Mouse (Mus musculus) thymus, postnatal 25 days (tissue): ENCODE measurements around the gene Arl8a.

Experiments
- DNase-seq: peaks from one replicate; pipeline ENCODE4 v3.0.0; 2022

Gene Arl8a

DNA sequence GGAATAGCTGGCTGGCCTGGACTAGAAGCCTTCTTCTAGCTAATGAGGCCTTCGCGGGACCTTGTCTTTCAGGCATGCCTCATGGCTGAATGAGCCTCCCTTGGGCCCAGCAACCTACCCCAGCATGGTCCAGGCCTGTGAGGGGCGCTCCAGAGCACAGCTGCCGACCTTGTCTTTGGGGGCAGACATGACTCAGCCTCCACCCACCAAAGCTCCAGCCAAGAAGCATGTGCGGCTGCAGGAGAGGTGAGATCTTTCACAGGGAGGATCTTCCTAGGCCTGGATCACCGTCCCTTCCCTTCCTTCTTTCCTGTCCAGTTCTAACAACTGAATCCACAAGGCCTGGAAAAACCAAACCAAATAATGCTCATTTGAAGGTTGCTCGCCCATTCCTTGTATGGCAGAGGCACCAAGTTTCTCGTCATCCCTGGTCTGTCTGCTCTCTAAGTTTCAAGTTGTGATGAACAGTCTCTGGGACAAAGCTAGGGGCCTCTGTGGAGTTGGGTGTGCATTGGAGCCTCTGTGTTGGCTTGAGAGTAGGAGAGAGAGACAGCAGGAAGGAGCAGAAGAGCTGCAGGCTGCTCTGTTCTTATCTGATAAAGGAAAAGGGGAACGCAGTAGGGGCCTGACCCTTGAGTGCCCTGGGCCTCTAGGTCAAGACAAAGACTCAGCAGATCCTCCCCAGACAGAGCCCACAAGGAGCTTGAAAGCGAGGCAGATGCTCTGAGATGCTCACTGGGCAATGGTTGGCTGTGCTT lies 12.8 kb upstream of the Arl8a start:
- peak; percentile 80 for DNase-seq

GRCm38 (mm10) chr1:135135111-135135787 lies 11.4 kb upstream of the Arl8a start:
- DNase-seq: peak; percentile 35

GRCm38 (mm10) chr1:135136500-135136899 lies 10.1 kb upstream of the Arl8a start:
- DNase-seq: peak; percentile 78

DNA sequence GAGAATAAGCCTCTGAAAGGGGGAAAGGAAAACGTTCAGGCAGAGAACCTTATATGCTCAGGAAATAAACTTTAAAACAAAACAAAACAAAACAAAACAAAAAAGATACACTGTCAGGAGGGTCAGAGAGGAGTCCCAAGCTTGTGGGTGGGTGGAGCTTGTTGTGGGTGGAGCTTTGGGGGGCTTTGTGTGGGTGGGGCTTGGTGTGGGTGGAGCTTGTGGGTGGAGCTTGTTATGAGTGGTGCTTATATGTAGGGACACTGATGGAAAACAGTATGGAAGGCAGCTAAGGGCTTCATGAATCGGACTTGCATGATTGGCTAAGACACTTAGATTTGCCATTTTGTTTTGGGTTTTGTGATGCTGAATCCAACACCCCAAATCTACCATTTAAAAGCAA lies 6.7 kb upstream of the Arl8a start:
- peak; percentile 44 for DNase-seq

DNA sequence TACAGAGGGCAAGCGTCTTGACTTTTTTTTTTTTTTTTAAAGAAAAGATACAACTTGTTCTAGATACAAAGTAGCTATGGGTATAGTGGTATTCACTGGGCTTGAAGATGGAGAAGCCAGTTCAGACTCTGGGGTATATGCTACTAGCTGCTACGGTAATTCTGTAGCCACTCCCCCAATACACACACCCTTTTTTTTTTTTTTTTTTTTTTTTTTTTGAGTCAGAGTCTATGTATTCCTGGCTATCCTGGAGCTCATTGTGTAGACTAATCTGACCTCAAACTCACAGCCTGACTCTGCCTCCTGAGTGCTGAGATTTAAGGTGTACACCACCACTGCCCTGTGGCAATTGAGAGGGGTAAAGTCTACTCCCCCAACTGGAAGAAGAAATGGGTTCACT lies 4.2 kb upstream of the Arl8a start:
- DNase-seq: no peak

DNA sequence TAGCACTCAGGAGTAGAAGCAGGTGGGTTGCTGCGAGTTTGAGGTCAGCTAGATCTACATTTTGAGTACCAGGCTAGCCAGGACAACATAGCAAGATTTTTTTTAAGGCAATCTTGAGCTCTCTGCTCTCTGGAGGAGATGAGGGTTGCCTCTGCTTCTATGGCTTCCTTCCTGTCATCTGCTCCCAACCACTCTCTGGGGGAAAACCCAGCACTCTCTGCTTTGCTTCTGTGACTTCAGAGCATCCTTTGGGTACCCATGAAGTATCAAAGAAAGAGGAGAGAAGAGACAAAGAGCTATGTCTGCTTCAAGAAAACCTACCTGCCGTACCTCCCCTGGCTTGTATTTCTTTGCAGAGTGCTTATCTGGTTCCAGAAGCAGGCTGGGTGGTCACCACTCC lies 2.7 kb upstream of the Arl8a start:
- DNase-seq: no peak

DNA sequence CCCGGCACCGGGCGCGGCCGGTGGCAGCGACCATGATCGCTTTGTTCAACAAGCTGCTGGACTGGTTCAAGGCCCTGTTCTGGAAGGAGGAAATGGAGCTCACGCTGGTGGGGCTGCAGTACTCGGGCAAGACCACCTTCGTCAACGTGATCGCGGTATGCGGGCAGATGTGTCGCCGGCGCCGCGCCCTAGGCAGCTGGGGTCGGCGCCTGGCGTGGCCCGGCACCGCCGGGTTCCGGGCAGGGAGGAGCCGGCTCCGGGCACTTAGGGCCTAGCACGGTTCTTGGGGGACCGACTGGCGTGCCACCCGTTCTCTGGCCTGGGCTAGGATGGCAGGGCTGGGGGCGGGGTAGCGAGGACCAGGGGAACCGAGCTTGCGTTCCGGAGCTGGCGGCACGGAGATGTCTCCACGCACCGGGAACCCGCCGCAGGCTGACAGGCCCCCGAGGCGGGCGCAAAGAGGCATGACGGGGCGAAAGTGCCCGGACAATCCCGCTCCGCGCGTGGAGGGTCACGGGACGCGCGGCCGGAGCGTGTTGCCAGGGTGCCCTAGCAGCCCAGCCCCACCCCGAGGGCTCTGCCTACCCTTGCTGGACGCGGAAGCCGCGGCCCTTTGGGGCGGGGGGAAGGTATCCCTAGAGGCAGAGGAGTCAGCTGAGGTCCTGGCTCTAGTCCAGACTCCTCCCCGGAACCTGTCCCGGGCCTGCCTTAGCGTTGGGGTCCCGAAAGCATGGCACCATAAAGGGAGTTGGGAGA lies 500 bp downstream of the Arl8a start:
- DNase-seq: peak; percentile 62

DNA sequence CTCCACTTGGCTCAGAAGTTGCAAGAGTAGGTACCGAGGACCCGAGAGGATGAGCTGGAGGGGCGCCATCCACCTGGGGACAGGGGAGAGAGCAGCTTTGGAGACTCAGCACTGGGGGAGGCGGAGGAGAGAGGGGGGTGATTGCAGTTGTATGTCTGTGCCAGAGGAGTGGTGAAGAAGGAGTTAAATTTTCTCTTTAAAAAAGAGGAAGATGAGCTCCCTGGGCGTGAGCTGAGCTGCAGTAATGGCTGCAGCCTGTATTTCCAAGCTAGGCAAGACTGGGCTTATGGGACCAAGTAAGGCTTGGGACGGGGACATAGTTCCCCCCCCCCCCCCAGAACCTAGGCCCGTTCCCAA lies 1.1 kb downstream of the Arl8a start:
- DNase-seq: no peak

DNA sequence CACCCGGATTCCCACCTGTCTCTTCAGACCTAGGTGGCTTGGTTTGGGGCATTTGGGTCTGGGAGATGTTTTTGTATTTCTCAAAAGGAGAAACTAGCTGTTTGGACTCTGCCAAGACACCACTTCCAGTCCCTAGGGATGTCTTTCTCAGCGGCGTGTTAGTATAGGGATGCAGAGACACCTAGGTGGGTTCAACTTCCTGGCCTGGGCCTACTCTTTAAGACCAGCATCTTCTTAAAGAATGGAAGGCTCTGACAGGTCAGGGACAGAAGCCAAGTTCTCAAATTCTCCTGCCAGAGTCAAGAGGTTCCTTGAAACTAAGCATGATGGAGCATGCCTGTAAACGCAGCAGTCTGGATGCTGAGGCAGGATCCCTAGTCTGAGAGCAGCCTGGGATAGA lies 1.9 kb downstream of the Arl8a start:
- no peak for DNase-seq

GRCm38 (mm10) chr1:135148996-135149395 lies 2.4 kb downstream of the Arl8a start:
- DNase-seq: no peak

DNA sequence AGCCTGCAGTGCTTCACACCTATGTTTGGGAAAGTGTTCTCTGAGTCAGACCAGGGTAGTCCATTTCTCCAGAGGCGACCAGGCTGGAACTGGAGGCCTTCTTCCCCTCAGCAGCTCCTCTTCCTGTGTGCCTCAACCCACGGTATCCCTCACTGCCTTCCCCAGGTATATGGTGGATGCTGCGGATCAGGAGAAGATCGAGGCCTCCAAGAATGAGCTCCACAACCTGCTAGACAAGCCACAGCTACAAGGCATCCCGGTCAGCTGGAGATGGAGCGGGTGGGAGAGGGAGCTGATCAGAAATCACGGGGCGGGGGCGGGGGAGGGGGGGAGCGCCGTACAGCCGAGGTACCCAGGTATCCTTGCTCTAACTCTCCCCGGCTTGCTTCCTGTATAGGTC lies 7.4 kb downstream of the Arl8a start:
- no peak for DNase-seq

DNA sequence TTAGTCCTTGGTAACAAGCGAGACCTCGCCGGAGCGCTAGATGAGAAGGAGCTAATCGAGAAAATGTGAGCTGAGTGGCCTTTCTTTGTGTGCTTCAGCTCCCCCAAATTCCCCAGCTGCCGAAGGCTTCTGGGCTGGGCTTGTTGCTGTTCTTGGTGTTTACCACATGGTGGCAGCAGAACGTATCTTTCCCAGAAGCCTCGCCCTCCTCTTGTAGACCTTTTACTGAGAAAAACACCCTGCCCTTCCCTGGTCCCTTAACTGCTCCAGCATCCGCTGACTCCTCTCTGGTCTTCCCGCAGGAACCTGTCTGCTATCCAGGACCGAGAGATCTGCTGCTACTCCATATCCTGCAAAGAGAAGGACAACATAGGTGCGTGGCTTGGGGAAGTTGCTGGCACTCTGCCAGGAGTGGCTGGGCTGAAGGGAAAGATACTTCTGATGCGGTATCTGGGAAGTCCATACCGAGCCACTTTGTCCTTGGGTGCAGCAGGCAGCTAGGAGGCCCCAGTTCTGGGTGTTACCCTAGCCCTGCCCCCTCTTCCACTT lies 7.9 kb downstream of the Arl8a start:
- DNase-seq: peak; percentile 69

- DNase-seq: no peak
Measured at GRCm38 (mm10) chr1:135156300-135156699, 9.7 kb downstream of the Arl8a start.

- DNase-seq: no peak
Measured at GRCm38 (mm10) chr1:135158633-135159032, 12.0 kb downstream of the Arl8a start.

- DNase-seq: no peak
Measured at GRCm38 (mm10) chr1:135159074-135159473, 12.4 kb downstream of the Arl8a start.

DNA sequence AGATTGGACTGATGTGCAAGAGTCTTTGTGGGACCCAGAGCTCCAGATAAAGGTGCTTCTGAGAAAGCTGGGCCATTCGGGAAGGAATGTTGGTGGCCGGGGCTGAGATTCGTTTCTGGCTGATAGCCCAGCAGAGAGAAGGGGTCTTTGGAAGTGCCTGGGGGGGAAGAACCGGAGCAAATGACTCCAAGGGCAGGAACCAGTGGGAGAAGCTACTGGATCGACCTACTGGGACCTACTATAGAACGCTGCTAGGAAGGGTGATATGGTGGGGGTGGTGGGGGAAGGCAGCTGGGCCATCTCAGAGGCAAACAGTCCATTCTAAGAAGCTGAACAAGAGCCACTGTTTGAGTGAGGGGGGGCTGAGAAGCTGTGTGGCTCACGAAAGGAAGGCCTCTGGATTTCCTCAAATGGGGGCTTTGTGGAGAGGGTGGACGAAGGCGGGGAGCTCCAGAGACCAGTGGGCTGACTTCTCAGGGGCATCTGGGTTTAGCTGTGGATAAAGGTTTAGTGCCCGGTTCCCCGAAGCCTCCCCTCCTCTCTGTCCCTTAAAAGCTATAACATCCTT lies 13.0 kb downstream of the Arl8a start:
- no peak for DNase-seq

DNA sequence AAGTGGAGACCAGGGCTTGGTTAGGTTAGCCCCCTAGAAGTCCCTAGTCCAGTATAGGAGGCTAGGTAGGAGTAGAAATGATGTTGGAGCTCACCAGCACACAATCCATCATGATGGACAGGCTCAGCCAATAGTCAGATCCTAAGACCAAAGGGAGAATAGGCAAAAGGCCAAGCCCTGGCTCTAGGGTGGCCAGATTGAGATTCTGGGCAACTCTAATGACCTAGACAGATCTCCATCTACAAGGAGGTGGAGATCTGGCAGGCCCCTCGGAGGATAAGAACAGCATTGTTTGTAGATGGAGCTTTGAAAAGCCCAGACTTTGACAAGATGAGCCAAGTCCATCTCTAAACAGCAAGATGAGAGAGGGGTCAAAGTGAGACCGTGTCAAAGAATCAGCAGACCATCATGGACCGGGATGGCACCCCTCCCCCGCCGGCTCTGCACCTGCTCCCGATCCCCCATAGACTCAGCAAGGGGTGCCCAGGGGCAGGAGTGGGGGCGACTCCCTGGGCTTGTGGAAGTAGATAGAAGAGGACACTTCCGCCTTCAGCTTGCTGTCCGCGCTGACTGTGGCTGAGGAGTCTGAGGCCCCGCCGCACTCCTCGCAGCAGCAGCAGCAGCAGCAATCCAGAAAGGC lies 13.9 kb downstream of the Arl8a start:
- no peak for DNase-seq

DNA sequence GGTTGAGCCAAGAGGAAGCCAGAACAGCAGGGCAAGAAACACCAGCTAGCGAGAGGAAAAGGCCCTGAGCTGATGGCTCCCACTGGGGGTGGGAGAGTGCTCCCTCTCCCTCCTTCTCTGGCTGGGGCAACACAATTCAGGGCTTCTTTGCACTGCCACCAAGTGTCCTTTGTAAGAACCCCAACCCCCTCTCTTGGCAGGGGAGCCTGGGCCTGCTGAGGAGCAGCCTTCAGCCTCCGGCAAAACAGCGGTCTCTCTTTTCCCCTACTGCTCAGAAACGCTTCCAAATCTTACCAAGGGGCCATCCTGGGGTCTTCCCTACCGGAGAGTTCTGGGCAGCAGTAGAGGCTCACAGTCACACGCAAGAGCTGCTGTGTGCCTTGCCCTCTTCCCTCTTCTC lies 16.1 kb downstream of the Arl8a start:
- DNase-seq: no peak

DNA sequence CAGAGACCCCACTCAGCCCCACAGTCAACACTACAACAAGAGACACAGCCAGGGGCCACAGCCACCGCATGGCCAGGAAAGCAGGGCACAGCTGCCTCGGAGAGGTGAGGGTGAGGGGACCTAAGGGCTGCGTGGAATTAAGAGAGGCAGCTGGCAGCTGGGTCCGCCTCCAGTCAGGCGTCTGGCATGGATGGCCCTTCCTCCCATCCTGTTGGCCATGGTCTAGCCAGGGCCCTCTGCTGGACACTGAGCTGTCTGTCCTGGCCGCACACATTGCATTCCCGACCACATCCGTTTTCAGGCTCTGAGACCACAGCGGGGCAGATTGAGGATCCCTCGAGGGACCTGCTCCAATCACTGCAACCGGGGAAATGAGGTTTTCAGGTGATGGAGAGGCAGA lies 20.8 kb downstream of the Arl8a start, which contains the start of gene Gpr37l1:
Gene Gpr37l1 (minus strand): TSS at position 247 of the 400 bp plus-strand sequence.
- no peak for DNase-seq

DNA sequence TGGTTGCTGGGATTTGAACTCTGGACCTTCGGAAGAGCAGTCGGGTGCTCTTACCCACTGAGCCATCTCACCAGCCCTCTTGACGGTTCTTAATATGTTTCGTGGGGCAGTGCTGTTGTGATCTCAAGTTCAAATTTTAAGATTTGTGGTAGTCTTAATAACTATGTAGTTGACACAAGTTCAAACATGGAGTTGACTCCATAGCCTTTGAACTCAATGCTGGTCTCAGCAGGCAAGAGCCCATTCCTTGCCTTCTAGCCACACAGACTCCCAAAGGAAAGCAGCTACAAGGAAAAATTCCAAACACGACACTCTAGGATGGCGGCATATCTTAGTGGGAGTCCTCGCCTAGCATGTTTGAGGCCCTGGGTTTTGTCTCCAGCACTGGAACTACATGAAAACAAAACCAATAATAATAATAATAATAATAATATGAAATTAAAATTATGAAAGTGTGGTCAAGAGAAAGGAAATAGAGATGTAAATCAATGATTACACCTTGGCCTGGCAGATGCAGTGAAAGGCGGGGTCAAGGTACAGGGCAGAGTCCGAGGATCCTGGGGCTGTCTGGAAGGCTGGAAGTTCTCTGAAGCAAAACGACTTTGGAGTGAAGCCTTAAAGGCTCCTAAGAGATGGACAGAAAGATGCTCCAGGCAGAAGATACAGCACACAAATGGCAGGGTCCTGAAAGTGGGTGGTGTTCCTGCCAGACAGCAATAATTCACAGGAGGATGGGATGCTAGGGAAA lies 22.0 kb downstream of the Arl8a start:
- DNase-seq: no peak

DNA sequence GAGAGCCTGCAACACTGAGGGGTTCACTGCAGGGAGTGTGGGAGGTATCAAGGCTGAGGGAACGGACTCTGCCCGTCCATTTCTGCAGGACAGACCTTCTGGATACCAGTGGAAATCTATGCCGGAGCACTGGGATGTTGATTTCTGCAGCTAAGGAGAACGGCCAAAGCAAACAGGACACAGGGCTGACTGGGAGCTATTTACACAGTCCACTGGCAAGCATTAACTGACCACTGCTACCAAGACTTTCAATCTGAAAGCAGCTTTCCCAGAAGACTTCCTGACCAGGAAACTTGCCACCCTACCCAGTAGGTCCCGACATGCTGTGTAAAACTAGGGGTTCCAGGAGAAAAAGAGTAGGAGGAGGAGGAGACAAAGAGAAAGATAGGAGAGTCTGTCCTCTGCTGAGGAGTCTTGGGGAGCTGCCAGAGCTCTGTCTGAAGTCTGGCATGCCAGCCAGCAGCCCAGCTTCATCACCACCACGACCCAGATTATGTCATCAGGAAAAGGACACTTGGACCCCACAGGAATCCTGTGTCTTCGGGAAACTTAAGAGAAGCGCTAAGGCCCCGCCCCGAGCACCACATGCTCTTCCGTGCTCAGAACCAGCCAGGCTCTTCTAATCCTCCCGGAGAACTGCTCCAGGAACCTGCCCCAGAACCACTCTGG lies 23.1 kb downstream of the Arl8a start:
- DNase-seq: no peak
